Mouse (Mus musculus): Measurements from ENCODE around the gene Tex14. TPM values are rescaled to one million over a fixed set of nuclear protein-coding genes. Genes with fewer than 3 reads are reported as not detected.
"Not testable (repeated sequence)": the region's sequence is repeated elsewhere in the genome, so short reads cannot be mapped to it uniquely, and the experiment has no call there.

Gene Tex14
- polyA plus RNA-seq, 1 experiment from 2014 or later, result 0.27 TPM

- not testable (repeated sequence) for H3K4me2 ChIP-seq (replicated peaks; ENCODE audit: low read depth, low read length); ATAC-seq (ENCODE audit: low FRiP score, low TSS enrichment); H3K9ac ChIP-seq (ENCODE audit: low read depth, low read length); H3K4me1 ChIP-seq (ENCODE audit: control insufficient read depth, insufficient read depth, low read length); H3K36me3 ChIP-seq (ENCODE audit: control insufficient read depth, insufficient read depth, low read length); H3K9me3 ChIP-seq (ENCODE audit: control insufficient read depth, low read length); H3K27ac ChIP-seq (ENCODE audit: low read depth, low read length); H3K4me3 ChIP-seq (ENCODE audit: low read length); H3K27me3 ChIP-seq (ENCODE audit: control insufficient read depth, insufficient read depth, low read length)
- WGBS, result 69% methylated on average over 2 of the region's 2 CpGs
Observed at GRCm38 (mm10) chr11:87479172-87479571, 74.3 kb downstream of the Tex14 start.

DNA sequence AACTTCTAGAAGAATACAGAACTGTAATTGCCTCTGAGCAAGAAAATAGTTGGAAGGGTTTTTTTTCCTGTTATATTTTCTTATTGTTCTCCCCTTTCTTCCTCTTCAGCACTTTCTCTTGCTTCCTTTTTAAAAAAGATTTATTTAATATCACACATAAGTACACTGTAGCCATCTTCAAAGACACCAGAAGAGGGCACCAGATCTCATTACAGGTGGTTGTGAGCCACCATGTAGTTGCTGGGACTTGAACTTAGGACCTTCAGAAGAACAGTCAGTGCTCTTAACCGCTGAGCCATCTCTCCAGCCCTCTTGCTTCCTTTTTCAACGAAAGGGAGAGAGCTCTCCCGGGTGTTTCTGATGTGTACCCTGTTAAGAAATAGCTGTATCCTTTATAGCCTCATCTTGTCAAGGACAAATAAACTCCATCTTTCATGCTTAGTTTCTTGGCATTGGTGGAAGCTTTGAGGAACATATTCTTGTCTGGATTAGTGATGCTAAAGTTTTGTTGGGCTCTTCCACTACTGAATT, 79.0 kb downstream of the Tex14 start:
- no peak overlapping the region for H3K9ac ChIP-seq (ENCODE audit: low read depth, low read length)
- no peak overlapping the region for H3K4me3 ChIP-seq (ENCODE audit: low read length)
- no peaks in the 10 kb centered on the region for H3K36me3 ChIP-seq (ENCODE audit: control insufficient read depth, insufficient read depth, low read length)
- ATAC-seq (ENCODE audit: low FRiP score, low TSS enrichment), result no peak
- no peak overlapping the region for H3K4me2 ChIP-seq (replicated peaks; ENCODE audit: low read depth, low read length)
- H3K4me1 ChIP-seq (ENCODE audit: control insufficient read depth, insufficient read depth, low read length), result no peaks in the 10 kb centered on the region
- no peaks in the 10 kb centered on the region for H3K27me3 ChIP-seq (ENCODE audit: control insufficient read depth, insufficient read depth, low read length)
- no peak overlapping the region for H3K27ac ChIP-seq (ENCODE audit: low read depth, low read length)
- WGBS, result 72% methylated on average over 3 of the region's 3 CpGs
- H3K9me3 ChIP-seq (ENCODE audit: control insufficient read depth, low read length), result no peaks in the 10 kb centered on the region

- Histone ChIP-seq H3K9ac (ENCODE audit: low read depth, low read length) (no peak overlapping the region), H3K4me3 (ENCODE audit: low read length) (no peak overlapping the region), H3K4me1 (ENCODE audit: control insufficient read depth, insufficient read depth, low read length) (no peaks in the 10 kb centered on the region), H3K9me3 (ENCODE audit: control insufficient read depth, low read length) (no peaks in the 10 kb centered on the region), H3K27ac (ENCODE audit: low read depth, low read length) (no peak overlapping the region), H3K36me3 (ENCODE audit: control insufficient read depth, insufficient read depth, low read length) (no peaks in the 10 kb centered on the region), H3K4me2 (replicated peaks; ENCODE audit: low read depth, low read length) (no peak overlapping the region), H3K27me3 (ENCODE audit: control insufficient read depth, insufficient read depth, low read length) (no peaks in the 10 kb centered on the region)
- WGBS, result 79% methylated on average over 3 of the region's 3 CpGs
- ATAC-seq (ENCODE audit: low FRiP score, low TSS enrichment), result no peak
Observed at GRCm38 (mm10) chr11:87488948-87489347, 84.1 kb downstream of the Tex14 start.

- no peak overlapping the region for H3K27ac ChIP-seq (ENCODE audit: low read depth, low read length)
- no peak for ATAC-seq (ENCODE audit: low FRiP score, low TSS enrichment)
- WGBS, result 61% methylated on average over 5 of the region's 5 CpGs
- no peaks in the 10 kb centered on the region for H3K9me3 ChIP-seq (ENCODE audit: control insufficient read depth, low read length)
- H3K4me2 ChIP-seq (replicated peaks; ENCODE audit: low read depth, low read length), result no peak overlapping the region
- no peak overlapping the region for H3K4me3 ChIP-seq (ENCODE audit: low read length)
- H3K36me3 ChIP-seq (ENCODE audit: control insufficient read depth, insufficient read depth, low read length), result no peaks in the 10 kb centered on the region
- no peaks in the 10 kb centered on the region for H3K27me3 ChIP-seq (ENCODE audit: control insufficient read depth, insufficient read depth, low read length)
- H3K9ac ChIP-seq (ENCODE audit: low read depth, low read length), result no peak overlapping the region
- no peaks in the 10 kb centered on the region for H3K4me1 ChIP-seq (ENCODE audit: control insufficient read depth, insufficient read depth, low read length)
Observed at GRCm38 (mm10) chr11:87504690-87505214, 99.9 kb downstream of the Tex14 start.

- no peaks in the 10 kb centered on the region for H3K4me1 ChIP-seq (ENCODE audit: control insufficient read depth, insufficient read depth, low read length)
- 56% methylated on average over 3 of the region's 3 CpGs for WGBS
- no peak overlapping the region for H3K4me3 ChIP-seq (ENCODE audit: low read length)
- H3K4me2 ChIP-seq (replicated peaks; ENCODE audit: low read depth, low read length), result no peak overlapping the region
- no peak for ATAC-seq (ENCODE audit: low FRiP score, low TSS enrichment)
- no peak overlapping the region for H3K27ac ChIP-seq (ENCODE audit: low read depth, low read length)
- no peaks in the 10 kb centered on the region for H3K9me3 ChIP-seq (ENCODE audit: control insufficient read depth, low read length)
- no peaks in the 10 kb centered on the region for H3K27me3 ChIP-seq (ENCODE audit: control insufficient read depth, insufficient read depth, low read length)
- H3K9ac ChIP-seq (ENCODE audit: low read depth, low read length), result no peak overlapping the region
- no peaks in the 10 kb centered on the region for H3K36me3 ChIP-seq (ENCODE audit: control insufficient read depth, insufficient read depth, low read length)
Observed at GRCm38 (mm10) chr11:87506502-87506901, 101.6 kb downstream of the Tex14 start.

DNA sequence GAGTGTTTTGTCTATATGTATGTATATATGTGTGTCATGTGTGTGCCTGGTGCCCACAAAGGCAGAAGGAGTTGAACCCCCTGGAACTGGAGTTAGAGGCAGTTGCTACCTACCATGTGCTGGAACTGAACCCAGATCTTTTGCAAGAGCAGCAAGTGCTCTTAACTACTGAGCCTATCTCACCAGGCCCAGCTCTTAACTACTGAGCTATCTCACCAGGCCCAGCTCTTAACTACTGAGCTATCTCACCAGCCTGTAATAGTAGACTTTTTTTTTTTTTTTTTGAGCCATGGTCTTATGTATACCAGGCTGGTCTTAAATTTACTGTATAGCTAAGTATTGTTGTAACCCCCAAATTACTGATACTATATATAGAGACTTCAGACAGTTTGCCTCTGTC, 102.2 kb downstream of the Tex14 start:
- H3K27me3 ChIP-seq (ENCODE audit: control insufficient read depth, insufficient read depth, low read length), result no peaks in the 10 kb centered on the region

GRCm38 (mm10) chr11:87519260-87519659, 114.4 kb downstream of the Tex14 start:
- Histone ChIP-seq H3K27ac (ENCODE audit: low read depth, low read length) (no peak overlapping the region), H3K4me1 (ENCODE audit: control insufficient read depth, insufficient read depth, low read length) (no peaks in the 10 kb centered on the region), H3K9me3 (ENCODE audit: control insufficient read depth, low read length) (no peaks in the 10 kb centered on the region), H3K27me3 (ENCODE audit: control insufficient read depth, insufficient read depth, low read length) (no peaks in the 10 kb centered on the region), H3K4me3 (ENCODE audit: low read length) (no peak overlapping the region), H3K4me2 (replicated peaks; ENCODE audit: low read depth, low read length) (no peak overlapping the region), H3K9ac (ENCODE audit: low read depth, low read length) (no peak overlapping the region), H3K36me3 (ENCODE audit: control insufficient read depth, insufficient read depth, low read length) (no peaks in the 10 kb centered on the region)
- no peak for ATAC-seq (ENCODE audit: low FRiP score, low TSS enrichment)
- WGBS, result 6% methylated on average over 2 of the region's 2 CpGs

More for the DNA sequence above, 102.2 kb downstream of the Tex14 start:
- Histone ChIP-seq H3K4me1 (ENCODE audit: control insufficient read depth, insufficient read depth, low read length) (no peaks in the 10 kb centered on the region), H3K36me3 (ENCODE audit: control insufficient read depth, insufficient read depth, low read length) (no peaks in the 10 kb centered on the region), H3K9me3 (ENCODE audit: control insufficient read depth, low read length) (no peaks in the 10 kb centered on the region), H3K9ac (ENCODE audit: low read depth, low read length) (no peak overlapping the region), H3K4me2 (replicated peaks; ENCODE audit: low read depth, low read length) (no peak overlapping the region), H3K4me3 (ENCODE audit: low read length) (no peak overlapping the region), H3K27ac (ENCODE audit: low read depth, low read length) (no peak overlapping the region)
- no peak for ATAC-seq (ENCODE audit: low FRiP score, low TSS enrichment)

GRCm38 (mm10) chr11:87523466-87523865, 118.6 kb downstream of the Tex14 start:
- no peak overlapping the region for H3K27ac ChIP-seq (ENCODE audit: low read depth, low read length)
- H3K9me3 ChIP-seq (ENCODE audit: control insufficient read depth, low read length), result no peaks in the 10 kb centered on the region
- no peak overlapping the region for H3K9ac ChIP-seq (ENCODE audit: low read depth, low read length)
- no peak for ATAC-seq (ENCODE audit: low FRiP score, low TSS enrichment)
- no peak overlapping the region for H3K4me3 ChIP-seq (ENCODE audit: low read length)
- H3K4me2 ChIP-seq (replicated peaks; ENCODE audit: low read depth, low read length), result no peak overlapping the region
- H3K36me3 ChIP-seq (ENCODE audit: control insufficient read depth, insufficient read depth, low read length), result no peaks in the 10 kb centered on the region
- H3K27me3 ChIP-seq (ENCODE audit: control insufficient read depth, insufficient read depth, low read length), result no peaks in the 10 kb centered on the region
- WGBS, result 80% methylated on average over 5 of the region's 5 CpGs
- H3K4me1 ChIP-seq (ENCODE audit: control insufficient read depth, insufficient read depth, low read length), result no peaks in the 10 kb centered on the region

- no peak overlapping the region for H3K4me2 ChIP-seq (replicated peaks; ENCODE audit: low read depth, low read length)
- H3K9ac ChIP-seq (ENCODE audit: low read depth, low read length), result no peak overlapping the region
- no peak overlapping the region for H3K27ac ChIP-seq (ENCODE audit: low read depth, low read length)
- no peak overlapping the region for H3K4me3 ChIP-seq (ENCODE audit: low read length)
- H3K9me3 ChIP-seq (ENCODE audit: control insufficient read depth, low read length), result no peaks in the 10 kb centered on the region
- no peaks in the 10 kb centered on the region for H3K36me3 ChIP-seq (ENCODE audit: control insufficient read depth, insufficient read depth, low read length)
- H3K4me1 ChIP-seq (ENCODE audit: control insufficient read depth, insufficient read depth, low read length), result no peaks in the 10 kb centered on the region
- no peak for ATAC-seq (ENCODE audit: low FRiP score, low TSS enrichment)
- H3K27me3 ChIP-seq (ENCODE audit: control insufficient read depth, insufficient read depth, low read length), result no peaks in the 10 kb centered on the region
Observed at GRCm38 (mm10) chr11:87523967-87524366, 119.1 kb downstream of the Tex14 start.

All from kidney, embryonic 14.5 days (tissue).